Mouse (Mus musculus) testis, adult 2 months (tissue): ENCODE measurements around the gene D630045J12Rik.

Source experiments
- CTCF ChIP-seq: fragments of 200-500 bp; IDR thresholded peaks from 2 replicates; pipeline ENCODE4 v1.5.1; 2012; ENCODE audit warnings: low read depth, mild to moderate bottlenecking, inconsistent platforms, low read length, moderate library complexity; ENCODE audit not compliant: control insufficient read depth, insufficient read depth, insufficient replicate concordance
- POLR2A ChIP-seq: fragments of 200-500 bp; IDR thresholded peaks from 2 replicates; pipeline ENCODE4 v1.6.1; 2012; ENCODE audit warnings: low read depth, mild to moderate bottlenecking, inconsistent platforms, low read length, moderate library complexity; ENCODE audit not compliant: control insufficient read depth

DNA sequence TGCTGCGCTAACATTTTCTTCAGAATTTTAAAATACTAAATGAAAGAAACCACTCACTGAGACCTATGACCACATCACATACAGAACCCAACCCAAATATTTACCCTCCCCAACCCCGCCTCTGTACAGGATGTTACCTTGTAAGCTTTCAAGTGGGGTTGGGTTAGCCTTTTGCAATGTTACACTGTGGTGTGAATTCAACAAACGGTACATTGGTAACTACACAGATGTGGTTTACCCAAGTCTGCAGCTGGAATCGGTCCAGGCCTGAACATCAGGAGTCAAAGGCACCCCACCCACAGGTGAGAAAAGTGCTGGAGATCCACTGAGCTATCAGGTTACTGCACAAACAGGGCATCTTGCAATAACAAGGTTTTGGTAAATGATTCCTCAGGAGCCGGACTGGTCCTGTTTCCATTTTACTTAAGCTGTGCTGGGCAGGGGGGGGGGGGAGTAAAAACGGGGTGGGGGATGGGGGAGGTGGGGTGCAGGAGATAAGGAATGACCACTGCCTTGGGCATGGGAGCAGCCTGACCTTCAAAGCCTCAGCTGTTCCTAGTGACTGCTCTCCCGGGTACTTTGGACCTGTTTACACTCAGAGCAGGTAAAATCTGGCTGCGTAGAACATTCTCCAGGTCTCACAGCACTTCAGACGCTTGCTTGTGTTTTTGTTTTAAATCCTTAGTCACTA lies 133.0 kb downstream of the D630045J12Rik start:
- TF ChIP-seq CTCF (no peak), POLR2A (no peak)
